Mouse (Mus musculus) heart, adult 2 months (tissue): ENCODE data around the gene Pak3. TPM values are rescaled to one million over a fixed set of nuclear protein-coding genes. Genes with fewer than 3 reads are reported as not detected.
"Not testable (repeated sequence)": the region's sequence is repeated elsewhere in the genome, so short reads cannot be mapped to it uniquely, and the experiment has no call there.

ENCODE experiments used
- DNase-seq, 2 experiments: peaks; one replicate each; pipeline ENCODE4 v3.0.0; 2021
- H3K27ac ChIP-seq: fragments of 200-600 bp; 2 replicates; pipeline ENCODE4 v1.8.1; 2022
- H3K27me3 ChIP-seq: fragments of 200-500 bp; 2 replicates; pipeline ENCODE4 v1.6.1; 2012; ENCODE audit warnings: mild to moderate bottlenecking, low read length, inconsistent platforms, mixed read lengths; ENCODE audit not compliant: control insufficient read depth, insufficient read depth
- H3K36me3 ChIP-seq: fragments of 200-500 bp; 2 replicates; pipeline ENCODE4 v1.6.1; 2012; ENCODE audit warnings: low read length, inconsistent platforms; ENCODE audit not compliant: control insufficient read depth, insufficient read depth
- H3K4me1 ChIP-seq: fragments of 200-500 bp; 2 replicates; pipeline ENCODE4 v1.6.1; 2011; ENCODE audit warnings: low read length; ENCODE audit not compliant: control insufficient read depth, insufficient read depth
- H3K4me3 ChIP-seq: fragments of 200-600 bp; 2 replicates; pipeline ENCODE4 v1.8.1; 2022
- H3K79me2 ChIP-seq: fragments of 200-500 bp; replicated peaks from 2 replicates; pipeline ENCODE4 v1.6.1; 2012; ENCODE audit warnings: mild to moderate bottlenecking, inconsistent platforms, low read length, moderate library complexity, mixed read lengths; ENCODE audit not compliant: control insufficient read depth, insufficient read depth
- H3K9ac ChIP-seq: fragments of 200-500 bp; 2 replicates; pipeline ENCODE4 v1.6.1; 2012; ENCODE audit warnings: low read depth, mild to moderate bottlenecking, control low read depth, inconsistent platforms, low read length, mixed read lengths
- CTCF ChIP-seq: fragments of 200-600 bp; IDR thresholded peaks from 2 replicates; pipeline ENCODE4 v1.8.1; 2022; ENCODE audit warnings: antibody characterized with exemption, mild to moderate bottlenecking, moderate library complexity
- EP300 ChIP-seq: fragments of 200-500 bp; IDR thresholded peaks from 2 replicates; pipeline ENCODE4 v1.6.1; 2011; ENCODE audit warnings: low read depth, low read length, control low read depth; ENCODE audit not compliant: insufficient read depth
- POLR2A ChIP-seq: fragments of 200-500 bp; IDR thresholded peaks from 2 replicates; pipeline ENCODE4 v1.6.1; 2011; ENCODE audit warnings: mild to moderate bottlenecking, low read depth, low read length, control low read depth; ENCODE audit not compliant: insufficient read depth
- WGBS: fragments of 180-500 bp; shearing (Covaris S2); methylation state at CpG from one replicate; pipeline ENCODE4 v1.1.7; 2018; 5-methylcytosine and 5-hydroxymethylcytosine counted together
- intact Hi-C: fragments of 180-260 bp; cut with DNase I; formaldehyde crosslinking; loops from one replicate; pipeline ENCODE4 v1.15.1; 2025
- long read RNA-seq: library from polyadenylated mRNA; stranded (forward); transcript quantifications from one replicate; pipeline ENCODE4 v2.0.0, GENCODE M21; 2021
- polyA plus RNA-seq: library from polyadenylated mRNA; depleted of rRNA; stranded (reverse); fragments of >200 nt; gene quantifications from 2 replicates; pipeline ENCODE4 v1.2.3, GENCODE M21; 2012; rRNA removed
- total RNA-seq, 2 experiments: library from RNA; stranded (reverse); gene quantifications; 2 replicates each; pipeline ENCODE4 v1.2.3; 2021

Pak3 gene
- under 1 TPM; 0.16 to 0.23 TPM for total RNA-seq
- 0.06 and 0.09 TPM in 2 replicates for polyA plus RNA-seq
- long read RNA-seq: 0 reads

- no peaks in the 10 kb centered on the region for H3K36me3 ChIP-seq
- no peaks in the 10 kb centered on the region for H3K79me2 ChIP-seq
- WGBS: 17% methylated on average over 23 of the region's 23 CpGs
- TF ChIP-seq CTCF: no peak
- no peak for TF ChIP-seq POLR2A
- no peak for TF ChIP-seq EP300
- no peak within 1 kb of the TSS for H3K27ac ChIP-seq
- no peak within 1 kb of the TSS for H3K9ac ChIP-seq
- intact Hi-C loops: no loop called here
- no peak for DNase-seq
- no peaks in the 10 kb centered on the region for H3K27me3 ChIP-seq
- H3K4me3 ChIP-seq: no peak within 1 kb of the TSS
- no peaks in the 10 kb centered on the region for H3K4me1 ChIP-seq
These were observed at the start of gene Pak3 for GRCm38 (mm10) chrX:143518168-143518901. Pak3 (plus strand) TSS chrX:143518591.

GRCm38 (mm10) chrX:143482866-143483265, 35.5 kb upstream of the Pak3 start:
- H3K27ac ChIP-seq: no peak overlapping the region
- H3K36me3 ChIP-seq: no peaks in the 10 kb centered on the region
- intact Hi-C loops: no loop called here
- H3K27me3 ChIP-seq: no peaks in the 10 kb centered on the region
- no peak overlapping the region for H3K9ac ChIP-seq
- no peaks in the 10 kb centered on the region for H3K4me1 ChIP-seq
- WGBS: 69% methylated on average over 3 of the region's 3 CpGs
- no peaks in the 10 kb centered on the region for H3K79me2 ChIP-seq
- no peak for TF ChIP-seq POLR2A
- no peak for TF ChIP-seq EP300
- TF ChIP-seq CTCF: no peak
- peak; percentile 63 to 89 for DNase-seq
- no peak overlapping the region for H3K4me3 ChIP-seq

GRCm38 (mm10) chrX:143501053-143501695, 17.2 kb upstream of the Pak3 start:
- no peaks in the 10 kb centered on the region for H3K79me2 ChIP-seq
- TF ChIP-seq EP300 (no peak), POLR2A (no peak), CTCF (no peak)
- H3K27me3 ChIP-seq: no peaks in the 10 kb centered on the region
- WGBS: 33% methylated on average over 4 of the region's 4 CpGs
- no peak for DNase-seq
- no peak overlapping the region for H3K4me3 ChIP-seq
- intact Hi-C loops: no loop called here
- H3K9ac ChIP-seq: no peak overlapping the region
- H3K4me1 ChIP-seq: no peaks in the 10 kb centered on the region
- no peaks in the 10 kb centered on the region for H3K36me3 ChIP-seq
- no peak overlapping the region for H3K27ac ChIP-seq

GRCm38 (mm10) chrX:143501776-143502365, 16.5 kb upstream of the Pak3 start:
- Histone ChIP-seq H3K4me1 (no peaks in the 10 kb centered on the region), H3K4me3 (no peak overlapping the region), H3K27ac (no peak overlapping the region), H3K79me2 (no peaks in the 10 kb centered on the region), H3K9ac (no peak overlapping the region), H3K36me3 (no peaks in the 10 kb centered on the region), H3K27me3 (no peaks in the 10 kb centered on the region)
- WGBS: 39% methylated on average over 5 of the region's 5 CpGs
- intact Hi-C loops: no loop called here
- DNase-seq: no peak
- TF ChIP-seq EP300 (no peak), POLR2A (no peak), CTCF (no peak)

- H3K9ac ChIP-seq: no peak overlapping the region
- whole genome bisulfite sequencing: 16% methylated on average over 7 of the region's 7 CpGs
- H3K27ac ChIP-seq: no peak overlapping the region
- no peak overlapping the region for H3K4me3 ChIP-seq
- H3K4me1 ChIP-seq: no peaks in the 10 kb centered on the region
- no peaks in the 10 kb centered on the region for H3K79me2 ChIP-seq
- H3K27me3 ChIP-seq: no peaks in the 10 kb centered on the region
- intact Hi-C loops: no loop called here
- TF ChIP-seq EP300 (no peak), POLR2A (no peak), CTCF (no peak)
- H3K36me3 ChIP-seq: no peaks in the 10 kb centered on the region
- no peak for DNase-seq
These were observed 526 bp downstream of the Pak3 start for GRCm38 (mm10) chrX:143518917-143519316.

- WGBS: 56% methylated on average over 5 of the region's 5 CpGs
- H3K9ac ChIP-seq, H3K79me2 ChIP-seq, DNase-seq, H3K27ac ChIP-seq, intact Hi-C loops, H3K4me1 ChIP-seq, H3K27me3 ChIP-seq, H3K36me3 ChIP-seq, H3K4me3 ChIP-seq: not testable (repeated sequence)
These were observed 1.1 kb downstream of the Pak3 start for GRCm38 (mm10) chrX:143519454-143519853.
